In the genomic region with DNA sequence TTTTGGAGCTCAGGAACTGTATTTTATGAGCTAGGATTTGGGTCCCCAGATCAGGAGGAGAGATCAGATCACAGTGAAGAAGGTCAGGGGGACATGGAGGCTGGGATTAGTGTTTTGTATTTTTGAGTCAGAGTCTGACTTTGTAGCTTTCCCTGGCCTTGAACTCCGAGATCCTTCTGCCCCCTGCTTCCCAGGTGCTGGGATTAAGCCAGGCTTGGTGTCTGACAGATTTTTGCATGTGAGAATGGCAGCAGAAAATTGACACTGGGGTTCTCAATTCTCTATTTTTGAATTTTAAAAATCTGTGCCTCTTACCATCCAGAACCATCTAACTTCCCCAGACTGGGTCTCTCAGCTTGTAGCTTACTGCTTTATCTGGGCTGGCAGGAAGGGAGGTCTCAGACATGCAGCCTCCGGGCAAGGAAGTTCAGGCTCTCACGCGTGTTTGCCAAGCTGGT, we compare ENCODE assay signal across 9 mouse cellular contexts. TPM values are rescaled to one million over a fixed set of nuclear protein-coding genes. Genes with fewer than 3 reads are reported as not detected.
A peak's percentile ranks its signal among the peaks of the same experiment; 100 is the strongest.
DNase-seq lines count a peak whose midpoint lies in the region; ATAC-seq and TF ChIP-seq lines count a peak whose summit lies in the region.
"Had no signal": no experiment of that assay in that cellular context is flagged by ENCODE, and none has a peak within 500 bp of the region (broad histone marks: within the 10 kb centered on the region; RNA-seq: fewer than 3 reads in every experiment).

No protein-coding gene starts in this region.

- DNase-seq in heart, embryonic 10.5 days (ENCODE audit: low spot score): no peak
- no peak for DNase-seq in heart, postnatal 25 days (ENCODE audit: low spot score)
- no peak for DNase-seq in CH12.LX (ENCODE audit: extremely low read depth)
- no peak for DNase-seq in adrenal gland, postnatal 14 days
- DNase-seq in Muller cell, postnatal 12 days (ENCODE audit: inconsistent ontology term): no peak
- DNase-seq in spleen, postnatal 14 days (ENCODE audit: low spot score in 2 of 2): no peak

- no peak for TF ChIP-seq RAD21 in CH12.LX (IDR thresholded peaks at IDR 0.05; ENCODE audit: low read depth, low read length)

- H3K4me3 ChIP-seq in heart, embryonic 10.5 days: peak overlapping the region; percentile 89
- H3K4me3 ChIP-seq in CH12.LX (replicated peaks in 1 of 3; ENCODE audit: low read depth in 2 of 3, low read length in 2 of 3, poor library complexity in 1 of 3): peak overlapping the region in 2 of 3 experiments; percentile 60 to 63
- peak overlapping the region; percentile 91 for H3K4me3 ChIP-seq in forebrain, embryonic 15.5 days
- peak overlapping the region; percentile 91 for H3K4me3 ChIP-seq in liver, embryonic 15.5 days (replicated peaks)

- H3K27ac ChIP-seq in heart, embryonic 10.5 days: peak overlapping the region; percentile 99
- H3K27ac ChIP-seq in CH12.LX (ENCODE audit: insufficient read depth, low read depth): peak overlapping the region; percentile 89
- H3K27ac ChIP-seq in forebrain, embryonic 15.5 days (replicated peaks): peak overlapping the region; percentile 100
- H3K27ac ChIP-seq in liver, embryonic 15.5 days (replicated peaks): peak overlapping the region; percentile 86

- H3K4me2 ChIP-seq in CH12.LX (ENCODE audit: insufficient read depth, low read depth, poor library complexity, severe bottlenecking): peak overlapping the region; percentile 76
- peak overlapping the region; percentile 75; the same call in 1 of the 2 replicates for H3K4me2 ChIP-seq in forebrain, embryonic 15.5 days (replicated peaks)
- peak overlapping the region; percentile 87 for H3K4me2 ChIP-seq in liver, embryonic 15.5 days

- peak overlapping the region; percentile 78 for H3K9ac ChIP-seq in CH12.LX (ENCODE audit: insufficient read depth, low read depth)
- H3K9ac ChIP-seq in forebrain, embryonic 15.5 days (replicated peaks): peak overlapping the region; percentile 59
- no peak overlapping the region; the same call in 1 of the 2 replicates for H3K9ac ChIP-seq in liver, embryonic 15.5 days

- in situ Hi-C loops in CH12.LX (cut with MboI; ENCODE audit: low pct_ligation_motif_present, low pct_unique_long_range_greater_than_20kb, low sequenced_read_pairs): no loop called here

- peaks cover 35% of the 10 kb centered on the region for H3K79me2 ChIP-seq in CH12.LX (replicated peaks; ENCODE audit: control insufficient read depth, extremely low read depth, insufficient read depth, poor library complexity, severe bottlenecking)

- peaks cover 61% of the 10 kb centered on the region for H3K36me3 ChIP-seq in heart, embryonic 10.5 days
- peaks cover 37 to 56% of the 10 kb centered on the region in 2 experiments for H3K36me3 ChIP-seq in CH12.LX (replicated peaks in 1 of 2; ENCODE audit: control insufficient read depth in 1 of 2, insufficient read depth in 1 of 2, low read length in 1 of 2)
- H3K36me3 ChIP-seq in forebrain, embryonic 15.5 days: peaks cover 33% of the 10 kb centered on the region
- H3K36me3 ChIP-seq in liver, embryonic 15.5 days (replicated peaks): peaks cover 49% of the 10 kb centered on the region

- intact Hi-C loops in heart, postnatal 25 days (cut with DNase I): no loop called here

- no peak for TF ChIP-seq CTCF in CH12.LX (conservative IDR thresholded peaks at IDR 0.05 in 1 of 2, IDR thresholded peaks at IDR 0.05 in 1 of 2; ENCODE audit: low read depth in 2 of 2, low read length in 2 of 2)

- no peak for ATAC-seq in forebrain, embryonic 15.5 days (replicated peaks)
- no peak for ATAC-seq in liver, embryonic 15.5 days (ENCODE audit: insufficient read depth)

- TF ChIP-seq POLR2A in CH12.LX (IDR thresholded peaks at IDR 0.05; ENCODE audit: low read depth, low read length): no peak

- peaks cover 46% of the 10 kb centered on the region for H3K4me1 ChIP-seq in heart, embryonic 10.5 days
- peaks cover 25 to 54% of the 10 kb centered on the region in 2 experiments for H3K4me1 ChIP-seq in CH12.LX (ENCODE audit: control insufficient read depth in 1 of 2, insufficient read depth in 2 of 2)
- H3K4me1 ChIP-seq in forebrain, embryonic 15.5 days: peaks cover 40% of the 10 kb centered on the region
- H3K4me1 ChIP-seq in liver, embryonic 15.5 days (replicated peaks): peaks cover 68% of the 10 kb centered on the region

- H3K27me3 ChIP-seq in heart, embryonic 10.5 days (ENCODE audit: insufficient read depth, poor library complexity, severe bottlenecking): no peaks in the 10 kb centered on the region
- no peaks in the 10 kb centered on the region for H3K27me3 ChIP-seq in CH12.LX (replicated peaks)
- no peaks in the 10 kb centered on the region for H3K27me3 ChIP-seq in forebrain, embryonic 15.5 days
- H3K27me3 ChIP-seq in liver, embryonic 15.5 days: no peaks in the 10 kb centered on the region

- no peaks in the 10 kb centered on the region; the same call in 1 of the 2 replicates for H3K9me3 ChIP-seq in heart, embryonic 10.5 days
- H3K9me3 ChIP-seq in CH12.LX (replicated peaks; ENCODE audit: low read length): peaks cover 9% of the 10 kb centered on the region
- H3K9me3 ChIP-seq in forebrain, embryonic 15.5 days: no peaks in the 10 kb centered on the region
- 0 out of 2 replicates have a peak, but pooled peaks cover 2% of the 10 kb centered on the region for H3K9me3 ChIP-seq in liver, embryonic 15.5 days (replicated peaks)

- 74% methylated on average over 4 of the region's 4 CpGs for WGBS in heart, embryonic 10.5 days
- WGBS in forebrain, embryonic 15.5 days: 81% methylated on average over 4 of the region's 4 CpGs
- 42% methylated on average over 4 of the region's 4 CpGs for WGBS in liver, embryonic 15.5 days (ENCODE audit: insufficient replicate concordance)

- no peak for TF ChIP-seq EP300 in CH12.LX (IDR thresholded peaks at IDR 0.05; ENCODE audit: low read length)

- dilution Hi-C loops in CH12.LX (cut with MboI; ENCODE audit: extremely low pct_ligation_motif_present, extremely low pct_unique_long_range_greater_than_20kb, low sequenced_read_pairs): no loop called here

TF ChIP-seq in CH12.LX, 34 proteins besides CTCF, POLR2A, EP300 and RAD21:
- 0 out of 2 replicates have a peak, but pooled peaks have one; percentile 24 for TF ChIP-seq POLR2AphosphoS2 (IDR thresholded peaks at IDR 0.05; ENCODE audit: low read depth, low read length)
- no peak for TF ChIP-seq MAZ (IDR thresholded peaks at IDR 0.05; ENCODE audit: low read depth, low read length)
- TF ChIP-seq JUND (conservative IDR thresholded peaks at IDR 0.05; ENCODE audit: low read depth, low read length): no peak
- TF ChIP-seq SIN3A (IDR thresholded peaks at IDR 0.05; ENCODE audit: low read length): no peak

RNA-seq across cellular contexts. Expression of gene Mbd3, which starts 1.4 kb away (rescaled TPM):
- 237 and 315 TPM in 2 replicates for polyA plus RNA-seq in heart, embryonic 10.5 days (2016; fragmentation: Nextera tagmentation; extraction: Ambion mirVana)
- 10 to 100 TPM; 85.2 to 88.9 TPM for total RNA-seq in heart, postnatal 25 days (2021)
- 61.9 and 67.0 TPM in 2 replicates for total RNA-seq in CH12.LX (2012; rRNA removed)
- 48.7 and 51.5 TPM in 2 replicates for total RNA-seq in CH12.LX (2014; rRNA removed)
- 131 and 133 TPM in 2 replicates for polyA plus RNA-seq in CH12.LX (2012; ENCODE audit: insufficient read length, low read depth)
- 281 and 295 TPM in 2 replicates for polyA plus RNA-seq in forebrain, embryonic 15.5 days (2015; fragmentation: Nextera tagmentation; extraction: Ambion mirVana)
- 63.2 and 74.5 TPM in 2 replicates for polyA plus RNA-seq in liver, embryonic 15.5 days (2015; fragmentation: Nextera tagmentation; extraction: Ambion mirVana)
- 106 and 116 TPM in 2 replicates for total RNA-seq in adrenal gland, postnatal 14 days (2021)

RNA-seq across cellular contexts. Expression of gene Uqcr11, which starts 5.9 kb away (rescaled TPM):
- polyA plus RNA-seq in heart, embryonic 10.5 days (2016; fragmentation: Nextera tagmentation; extraction: Ambion mirVana): 973 and 1,195 TPM in 2 replicates
- total RNA-seq in heart, postnatal 25 days (2021): 1,000 to 10,000 TPM; 1,983 to 2,045 TPM
- total RNA-seq in CH12.LX (2012; rRNA removed): 466 and 529 TPM in 2 replicates
- total RNA-seq in CH12.LX (2014; rRNA removed): 442 and 444 TPM in 2 replicates
- 206 and 248 TPM in 2 replicates for polyA plus RNA-seq in CH12.LX (2012; ENCODE audit: insufficient read length, low read depth)
- 551 and 574 TPM in 2 replicates for polyA plus RNA-seq in forebrain, embryonic 15.5 days (2015; fragmentation: Nextera tagmentation; extraction: Ambion mirVana)
- polyA plus RNA-seq in liver, embryonic 15.5 days (2015; fragmentation: Nextera tagmentation; extraction: Ambion mirVana): 526 and 581 TPM in 2 replicates
- 1,202 and 1,279 TPM in 2 replicates for total RNA-seq in adrenal gland, postnatal 14 days (2021)

RNA-seq across cellular contexts. Expression of gene Mex3d, which starts 13.3 kb away (rescaled TPM):
- polyA plus RNA-seq in heart, embryonic 10.5 days (2016; fragmentation: Nextera tagmentation; extraction: Ambion mirVana): 2.1 and 5.0 TPM in 2 replicates
- 1 to 10 TPM; 7.5 to 8.8 TPM for total RNA-seq in heart, postnatal 25 days (2021)
- 8.4 and 8.5 TPM in 2 replicates for total RNA-seq in CH12.LX (2012; rRNA removed)
- 4.9 and 6.6 TPM in 2 replicates for total RNA-seq in CH12.LX (2014; rRNA removed)
- polyA plus RNA-seq in CH12.LX (2012; ENCODE audit: insufficient read length, low read depth): 4.7 and 5.9 TPM in 2 replicates
- 22.0 and 22.7 TPM in 2 replicates for polyA plus RNA-seq in forebrain, embryonic 15.5 days (2015; fragmentation: Nextera tagmentation; extraction: Ambion mirVana)
- 0.78 and 0.92 TPM in 2 replicates for polyA plus RNA-seq in liver, embryonic 15.5 days (2015; fragmentation: Nextera tagmentation; extraction: Ambion mirVana)
- total RNA-seq in adrenal gland, postnatal 14 days (2021): 21.8 and 22.8 TPM in 2 replicates

RNA-seq across cellular contexts. Expression of gene Tcf3, which starts 32.7 kb away (rescaled TPM):
- 80.6 and 140 TPM in 2 replicates for polyA plus RNA-seq in heart, embryonic 10.5 days (2016; fragmentation: Nextera tagmentation; extraction: Ambion mirVana)
- 10 to 100 TPM; 20.3 to 20.9 TPM for total RNA-seq in heart, postnatal 25 days (2021)
- total RNA-seq in CH12.LX (2012; rRNA removed) (179 and 207 TPM in 2 replicates), CH12.LX (2014; rRNA removed) (139 and 146 TPM in 2 replicates)
- 208 and 223 TPM in 2 replicates for polyA plus RNA-seq in CH12.LX (2012; ENCODE audit: insufficient read length, low read depth)
- 85.2 and 89.6 TPM in 2 replicates for polyA plus RNA-seq in forebrain, embryonic 15.5 days (2015; fragmentation: Nextera tagmentation; extraction: Ambion mirVana)
- 52.8 and 59.5 TPM in 2 replicates for polyA plus RNA-seq in liver, embryonic 15.5 days (2015; fragmentation: Nextera tagmentation; extraction: Ambion mirVana)
- 54.4 and 61.8 TPM in 2 replicates for total RNA-seq in adrenal gland, postnatal 14 days (2021)

RNA-seq across cellular contexts. Expression of gene Plk5, which starts 44.5 kb away (rescaled TPM):
- 0.16 TPM in 1 of 2 replicates, not detected in the other for polyA plus RNA-seq in heart, embryonic 10.5 days (2016; fragmentation: Nextera tagmentation; extraction: Ambion mirVana)
- total RNA-seq in heart, postnatal 25 days (2021): under 1 TPM; 0.18 to 0.36 TPM
- total RNA-seq in CH12.LX (2012; rRNA removed) (not detected in 2 replicates), CH12.LX (2014; rRNA removed) (not detected in 2 replicates)
- polyA plus RNA-seq in CH12.LX (2012; ENCODE audit: insufficient read length, low read depth): not detected in 2 replicates
- 2.2 and 2.7 TPM in 2 replicates for polyA plus RNA-seq in forebrain, embryonic 15.5 days (2015; fragmentation: Nextera tagmentation; extraction: Ambion mirVana)
- 0.03 and 0.06 TPM in 2 replicates for polyA plus RNA-seq in liver, embryonic 15.5 days (2015; fragmentation: Nextera tagmentation; extraction: Ambion mirVana)
- total RNA-seq in adrenal gland, postnatal 14 days (2021): 0.30 and 0.44 TPM in 2 replicates
- total RNA-seq: hematopoietic stem cell, adult 5-6 weeks had no signal
